Mouse (Mus musculus): ENCODE data around the gene Cldn4. TPM values are rescaled to one million over a fixed set of nuclear protein-coding genes. Genes with fewer than 3 reads are reported as not detected.

Gene Cldn4
- polyA plus RNA-seq (2012; rRNA removed; ENCODE audit: low replicate concordance), result 42.8 and 316 TPM in 2 replicates

DNA sequence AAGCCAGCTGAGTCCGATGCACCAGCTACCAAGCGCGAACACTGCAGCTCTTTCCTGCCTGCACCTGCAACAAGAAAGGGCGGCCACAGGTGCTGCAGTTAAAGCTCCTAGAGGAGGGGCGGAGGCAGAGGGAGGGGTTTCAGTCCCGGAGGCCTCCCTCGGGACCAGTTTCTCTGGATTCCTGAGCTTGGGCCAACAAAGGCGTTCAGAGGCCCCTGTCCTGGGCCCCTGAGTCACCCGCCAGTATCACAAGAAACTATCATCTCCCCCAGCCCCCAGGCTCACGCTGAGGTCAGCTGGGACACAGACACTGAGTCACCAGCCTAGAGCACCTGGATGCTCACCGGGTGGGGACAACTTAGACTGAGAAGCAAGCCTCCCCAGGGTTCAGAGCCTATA is at the start of gene Cldn4:
Cldn4 (minus strand) TSS at position 78 of the 399 bp plus-strand sequence.

GRCm38 (mm10) chr5:134985633-134986297 is 39.0 kb upstream of the Cldn4 start, which contains the start of gene Cldn3:
TSS of gene Cldn3 (plus strand) at chr5:134986214.

GRCm38 (mm10) chr5:134932179-134932902 is 14.4 kb downstream of the Cldn4 start, which contains the start of gene Mettl27:
TSS of gene Mettl27 (plus strand) at chr5:134932368.

DNA sequence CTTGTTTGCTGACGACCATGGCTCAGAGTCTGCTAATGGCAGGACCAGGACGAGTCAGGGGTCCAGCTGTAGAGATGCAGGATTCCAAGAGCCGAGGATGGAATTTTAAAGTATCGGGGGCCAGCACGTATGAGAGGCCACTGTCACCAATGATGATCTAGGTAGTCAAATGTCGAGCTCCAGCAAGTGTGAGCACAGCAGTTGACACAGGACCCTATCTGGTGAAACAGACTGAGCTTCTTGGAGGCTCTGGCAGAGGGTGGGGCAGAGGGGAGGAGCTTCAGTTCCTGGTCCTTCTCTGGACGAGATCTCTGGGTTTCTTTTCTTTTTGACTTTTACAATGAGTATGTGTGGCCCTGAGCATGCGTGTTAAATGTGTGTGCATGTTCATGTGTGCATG is 31.4 kb downstream of the Cldn4 start, which contains the start of gene Cldn13:
Cldn13 (minus strand) TSS at position 216 of the 400 bp plus-strand sequence.

DNA sequence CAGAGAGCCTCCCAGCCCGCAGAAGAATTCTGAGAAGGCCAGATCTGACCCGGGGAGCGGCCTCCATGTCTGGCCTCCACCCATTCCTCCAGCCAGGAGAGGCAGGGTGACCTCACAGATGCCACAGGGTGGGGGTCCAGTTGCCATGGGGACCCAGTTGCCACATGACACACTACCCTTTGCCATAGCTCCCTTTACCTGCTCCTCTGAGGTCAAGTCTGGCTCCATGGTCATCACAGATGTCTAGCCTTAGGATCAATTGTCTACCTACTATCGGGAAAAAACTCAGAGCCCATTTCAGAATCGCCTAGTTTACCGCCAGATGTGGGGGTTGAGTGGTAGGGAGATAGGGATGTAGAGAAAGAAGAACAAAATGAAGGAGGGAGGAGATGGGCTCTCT is 40.1 kb downstream of the Cldn4 start, which contains the start of gene Tmem270:
Tmem270 (minus strand) TSS at position 101 of the 400 bp plus-strand sequence.

Other genes with a start within 250 kb of the Cldn4 start
- gene Eln, start 199.6 kb downstream of the Cldn4 start, polyA plus RNA-seq (2012; rRNA removed; ENCODE audit: low replicate concordance), result 15.7 and 17.5 TPM in 2 replicates
- gene Tmem270, start 40.2 kb downstream of the Cldn4 start, polyA plus RNA-seq (2012; rRNA removed; ENCODE audit: low replicate concordance), result 0.15 TPM in 1 of 2 replicates, not detected in the other
- gene Cldn13, start 31.4 kb downstream of the Cldn4 start, polyA plus RNA-seq (2012; rRNA removed; ENCODE audit: low replicate concordance), result not detected in 2 replicates
- 10.2 and 16.2 TPM in 2 replicates for gene Mettl27, start 14.6 kb downstream of the Cldn4 start, polyA plus RNA-seq (2012; rRNA removed; ENCODE audit: low replicate concordance)
- 982 and 2,156 TPM in 2 replicates for gene Cldn3, start 39.3 kb upstream of the Cldn4 start, polyA plus RNA-seq (2012; rRNA removed; ENCODE audit: low replicate concordance)
- gene Abhd11, start 62.2 kb upstream of the Cldn4 start, polyA plus RNA-seq (2012; rRNA removed; ENCODE audit: low replicate concordance), result 87.6 and 91.0 TPM in 2 replicates
- 5.1 and 9.8 TPM in 2 replicates for gene Stx1a, start 76.5 kb upstream of the Cldn4 start, polyA plus RNA-seq (2012; rRNA removed; ENCODE audit: low replicate concordance)
- gene Dnajc30, start 117.3 kb upstream of the Cldn4 start, polyA plus RNA-seq (2012; rRNA removed; ENCODE audit: low replicate concordance), result 65.1 and 65.9 TPM in 2 replicates
- gene Bud23, start 118.0 kb upstream of the Cldn4 start, polyA plus RNA-seq (2012; rRNA removed; ENCODE audit: low replicate concordance), result 49.6 and 53.6 TPM in 2 replicates
- gene Vps37d, start 131.3 kb upstream of the Cldn4 start, polyA plus RNA-seq (2012; rRNA removed; ENCODE audit: low replicate concordance), result 7.5 and 10.7 TPM in 2 replicates
- 297 and 321 TPM in 2 replicates for gene Mlxipl, start 143.0 kb upstream of the Cldn4 start, polyA plus RNA-seq (2012; rRNA removed; ENCODE audit: low replicate concordance)
- 4.3 and 6.7 TPM in 2 replicates for gene Tbl2, start 202.7 kb upstream of the Cldn4 start, polyA plus RNA-seq (2012; rRNA removed; ENCODE audit: low replicate concordance)
- 33.0 and 36.1 TPM in 2 replicates for gene Bcl7b, start 221.3 kb upstream of the Cldn4 start, polyA plus RNA-seq (2012; rRNA removed; ENCODE audit: low replicate concordance)
- 12.7 and 13.0 TPM in 2 replicates for gene Baz1b, start 240.3 kb upstream of the Cldn4 start, polyA plus RNA-seq (2012; rRNA removed; ENCODE audit: low replicate concordance)

All from duodenum, adult 2 months (tissue).